Mouse (Mus musculus): Measurements from ENCODE around the gene Spire2.
"Not testable (repeated sequence)": the region's sequence is repeated elsewhere in the genome, so short reads cannot be mapped to it uniquely, and the experiment has no call there.

The Spire2 gene

DNA sequence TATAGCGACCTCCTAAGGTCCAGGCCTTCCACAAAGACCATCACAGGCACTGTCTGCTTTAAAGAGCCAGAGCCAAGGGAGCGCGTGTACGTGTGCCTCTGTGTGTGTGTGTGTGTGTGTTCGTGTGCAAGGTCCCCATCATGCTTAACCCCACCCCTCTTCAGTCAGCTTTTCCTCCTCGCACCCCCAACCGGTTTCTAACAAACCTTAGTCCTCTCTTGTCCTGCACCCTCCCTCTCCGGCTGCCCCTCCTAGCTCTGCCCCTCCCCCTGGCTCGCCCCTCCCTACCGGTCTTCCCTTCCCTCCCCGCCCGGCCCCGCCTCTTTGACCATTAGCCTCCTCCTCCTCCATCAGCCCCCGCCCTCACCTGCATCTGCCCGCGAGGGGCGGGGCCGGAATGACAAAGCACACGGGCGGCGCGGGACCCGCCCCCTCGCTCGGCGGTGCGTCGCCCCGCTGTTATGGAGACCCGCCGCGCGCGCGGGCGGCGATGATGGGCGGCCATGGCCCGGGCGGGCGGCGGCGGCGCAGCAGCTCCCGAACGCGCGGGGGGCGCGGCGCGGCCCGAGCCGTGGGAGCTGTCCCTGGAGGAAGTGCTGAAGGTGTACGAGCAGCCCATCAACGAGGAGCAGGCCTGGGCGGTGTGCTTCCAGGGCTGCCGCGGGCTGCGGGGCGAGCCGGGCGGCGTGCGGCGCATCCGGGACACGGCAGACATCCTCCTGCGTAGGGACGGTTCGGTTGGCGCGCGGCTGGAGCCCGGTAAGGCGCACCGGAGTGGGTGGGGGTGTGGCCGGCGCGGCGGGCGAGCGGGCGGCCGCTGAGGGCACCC is at the start of gene Spire2:
Gene Spire2 (plus strand): TSS at position 452 of the 829 bp plus-strand sequence.
- DNase-seq (ENCODE audit: inconsistent ontology term), result peak; percentile 92

DNA sequence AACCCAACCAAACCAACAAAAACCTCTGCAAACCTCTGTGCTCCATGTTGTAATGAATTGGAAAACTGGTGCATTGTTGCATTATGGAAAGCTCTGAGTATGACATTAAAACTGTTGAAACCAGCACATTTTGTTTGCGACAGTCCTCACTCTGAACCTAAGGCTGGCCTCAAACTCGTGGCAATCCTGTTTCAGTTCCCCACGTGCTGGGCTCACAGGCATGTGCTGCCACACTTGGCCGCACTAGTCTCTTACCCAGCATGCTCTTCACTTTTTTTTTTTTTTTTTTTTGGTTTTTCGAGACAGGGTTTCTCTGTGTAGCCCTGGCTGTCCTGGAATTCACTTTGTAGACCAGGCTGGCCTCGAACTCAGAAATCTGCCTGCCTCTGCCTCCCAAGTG is 49.5 kb upstream of the Spire2 start:
- DNase-seq (ENCODE audit: inconsistent ontology term), result not testable (repeated sequence)

DNA sequence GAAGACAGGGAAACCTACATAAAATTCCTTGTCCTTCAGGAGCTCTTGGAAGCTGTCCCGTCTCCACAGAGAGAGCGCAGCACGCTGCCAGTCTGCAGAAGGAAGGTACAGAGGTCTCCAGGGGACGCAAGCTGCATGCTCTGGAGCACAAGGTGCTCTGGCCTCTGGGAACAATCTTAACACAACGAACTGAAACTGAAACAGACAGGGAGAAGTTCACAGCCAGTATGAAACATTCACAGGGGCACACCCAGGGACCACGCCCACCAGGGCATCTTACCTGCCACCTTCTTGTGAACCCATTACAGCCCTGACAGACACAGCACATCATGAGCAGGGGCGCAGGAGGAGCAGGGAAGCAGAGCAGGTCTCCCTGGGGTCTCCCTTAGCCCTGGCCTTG is 48.5 kb upstream of the Spire2 start:
- no peak for DNase-seq (ENCODE audit: inconsistent ontology term)

DNA sequence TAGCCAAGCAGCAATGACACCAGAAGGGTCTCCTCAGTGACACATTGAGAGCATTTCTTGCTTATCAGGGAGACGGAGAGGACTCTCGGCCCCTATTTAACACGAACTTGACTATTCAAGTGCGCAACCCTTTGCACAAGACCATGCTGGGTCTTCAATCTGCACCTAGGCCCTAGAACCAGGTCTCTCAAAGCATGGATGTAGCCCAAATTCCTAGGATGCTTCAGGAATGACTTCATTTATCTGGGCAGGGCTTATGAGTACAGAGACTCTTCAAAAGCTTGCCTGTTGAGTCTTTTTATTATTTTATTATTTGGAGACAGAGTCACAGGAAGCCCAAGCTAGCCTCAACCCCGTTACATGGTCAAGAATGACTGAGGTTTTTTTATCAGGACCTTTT is 48.0 kb upstream of the Spire2 start:
- DNase-seq (ENCODE audit: inconsistent ontology term), result peak; percentile 67

DNA sequence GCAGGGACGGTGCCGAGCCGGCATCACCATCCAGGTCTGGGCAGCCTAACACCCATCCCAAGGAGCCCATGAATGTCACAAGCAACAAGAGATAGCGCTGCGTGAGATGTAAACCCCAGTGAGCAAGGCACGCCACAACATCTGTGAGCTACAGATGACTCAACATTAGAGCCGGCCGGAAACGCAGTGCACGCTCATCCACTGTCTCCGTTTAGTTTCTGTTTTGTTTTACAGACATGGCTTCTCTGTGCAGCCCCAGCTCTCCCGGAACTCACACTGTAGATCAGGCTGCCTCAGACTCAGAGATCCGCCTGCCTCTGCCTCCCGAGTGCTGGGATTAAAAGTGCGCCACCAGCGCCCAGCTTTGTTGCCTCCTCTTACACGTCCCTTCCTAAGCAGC is 45.2 kb upstream of the Spire2 start:
- DNase-seq (ENCODE audit: inconsistent ontology term), result no peak

DNA sequence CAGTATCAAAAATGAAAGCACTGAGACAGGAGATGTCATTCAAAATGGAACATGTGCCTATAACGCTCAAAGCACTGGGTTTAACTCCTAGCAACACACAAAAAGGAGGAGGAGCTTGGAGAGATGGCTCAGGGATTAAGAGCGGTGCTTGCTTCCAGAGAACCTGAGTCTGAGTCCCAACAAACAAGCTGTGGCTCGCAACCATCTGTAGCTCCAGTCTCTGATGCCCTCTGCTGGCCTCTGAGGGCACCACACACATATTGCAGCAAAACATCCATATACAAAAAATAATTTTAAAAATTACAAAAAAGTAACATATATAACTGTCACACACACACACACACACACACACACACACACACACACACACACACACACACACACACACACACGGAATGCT is 42.3 kb upstream of the Spire2 start:
- no peak for DNase-seq (ENCODE audit: inconsistent ontology term)

DNA sequence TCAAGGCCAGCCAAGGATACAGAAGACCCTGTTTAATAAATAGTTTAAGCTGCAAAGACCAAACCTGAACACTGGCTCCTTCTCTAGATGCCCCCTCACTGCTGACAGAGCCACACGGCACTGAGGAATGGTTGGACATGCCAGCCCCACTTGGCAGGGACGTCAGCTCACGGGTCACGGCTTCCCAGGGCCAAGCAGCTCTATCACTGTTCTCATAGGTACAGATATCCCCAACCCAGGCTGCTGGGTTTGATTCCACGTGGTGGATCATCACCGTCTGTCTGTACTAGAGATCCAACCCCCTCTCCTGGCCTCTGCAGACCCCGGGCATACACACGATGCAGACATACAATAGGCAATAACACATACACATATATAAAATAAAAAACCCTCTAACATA is 41.8 kb upstream of the Spire2 start:
- DNase-seq (ENCODE audit: inconsistent ontology term), result no peak

DNA sequence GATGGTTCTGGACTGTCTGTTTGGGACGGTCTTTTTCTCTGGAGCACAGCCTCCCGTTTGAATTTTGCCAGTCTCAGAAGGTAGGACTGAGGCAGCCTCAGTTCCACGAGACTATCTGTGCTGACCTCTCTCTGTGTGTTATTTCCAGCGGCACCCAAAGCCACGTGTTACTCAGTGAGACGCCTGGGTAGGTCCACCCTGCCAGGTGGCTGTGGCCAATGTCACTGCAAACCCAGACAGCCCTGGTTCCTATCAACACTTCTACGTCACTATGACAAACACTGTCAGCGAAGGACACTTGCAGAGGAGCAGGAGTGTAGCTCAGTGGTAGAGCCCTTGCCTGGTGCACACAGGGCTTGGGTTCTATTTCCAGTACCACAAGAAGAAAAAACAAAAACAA is 40.8 kb upstream of the Spire2 start:
- DNase-seq (ENCODE audit: inconsistent ontology term), result no peak

DNA sequence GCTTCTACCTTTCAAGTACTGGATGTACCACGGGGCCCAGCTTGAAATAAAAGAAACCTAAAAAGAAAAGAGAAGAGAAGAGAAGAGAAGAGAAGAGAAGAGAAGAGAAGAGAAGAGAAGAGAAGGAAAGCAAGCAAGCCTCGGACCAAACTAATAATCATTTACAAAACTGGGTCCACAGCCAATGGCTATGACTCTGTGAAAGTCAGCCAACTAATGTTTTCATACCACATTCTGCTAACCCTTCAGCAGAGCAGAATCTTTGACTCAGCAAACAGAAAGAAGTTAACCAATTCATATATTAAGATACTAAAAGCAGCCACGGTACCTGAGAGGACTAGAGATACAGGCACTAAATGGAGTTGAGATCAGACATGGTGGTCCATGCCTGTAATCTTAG is 40.2 kb upstream of the Spire2 start:
- DNase-seq (ENCODE audit: inconsistent ontology term), result no peak

DNA sequence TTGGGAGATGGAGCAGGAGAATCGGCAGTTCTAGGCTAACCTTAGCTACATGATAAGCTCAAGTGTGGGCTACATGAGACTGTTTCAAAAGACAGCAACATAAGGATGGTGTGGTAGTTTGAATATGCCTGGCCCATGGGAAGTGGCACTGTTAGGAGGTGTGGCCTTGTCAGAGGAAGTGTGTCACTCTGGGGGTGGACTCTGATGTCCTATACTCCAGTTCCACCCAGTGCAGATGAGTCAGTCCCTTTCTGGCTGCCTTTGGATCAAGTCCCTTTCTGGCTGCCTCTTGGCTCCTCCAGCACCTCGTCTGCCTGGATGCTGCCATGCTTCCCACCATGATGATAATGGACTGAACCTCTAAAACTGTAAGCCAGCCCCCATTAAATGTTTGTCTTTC is 39.7 kb upstream of the Spire2 start:
- DNase-seq (ENCODE audit: inconsistent ontology term), result no peak

DNA sequence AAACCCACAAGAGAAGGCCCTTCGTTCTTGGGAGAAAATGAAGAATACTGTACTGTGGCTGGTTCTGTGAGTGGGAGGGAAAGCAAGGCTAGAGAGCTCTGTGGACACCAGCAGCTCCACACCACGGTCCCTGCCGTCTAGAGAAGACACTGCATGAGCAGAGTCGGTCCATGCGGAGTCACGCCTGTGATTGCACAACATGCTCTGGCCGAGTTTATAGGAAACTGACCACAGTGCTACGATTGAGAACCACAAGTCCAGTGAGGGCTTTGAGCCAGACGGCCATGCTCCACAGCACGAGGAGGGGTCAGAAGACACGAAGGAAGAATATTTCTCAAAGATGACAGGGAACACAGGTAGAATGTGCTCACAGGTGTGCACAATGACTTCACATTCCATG is 34.2 kb upstream of the Spire2 start:
- DNase-seq (ENCODE audit: inconsistent ontology term), result no peak

DNA sequence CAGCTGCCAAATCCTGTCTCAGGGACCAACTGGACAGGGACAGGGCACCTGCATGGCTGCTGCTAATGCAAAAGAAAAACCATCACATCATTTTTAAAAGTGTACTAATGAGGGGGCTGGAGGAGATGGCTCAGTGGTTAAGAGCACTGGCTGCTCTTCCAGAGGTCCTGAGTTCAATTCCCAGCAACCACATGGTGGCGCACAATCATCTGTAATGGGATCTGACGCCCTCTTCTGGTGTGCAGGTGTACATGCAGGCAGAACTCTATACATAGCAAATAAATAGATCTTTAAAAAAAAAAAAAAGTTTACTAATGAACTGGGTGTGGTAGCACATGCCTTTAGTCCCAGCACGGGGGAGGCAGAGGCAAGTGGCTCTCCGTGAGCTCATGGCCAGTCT is 23.8 kb upstream of the Spire2 start:
- no peak for DNase-seq (ENCODE audit: inconsistent ontology term)

DNA sequence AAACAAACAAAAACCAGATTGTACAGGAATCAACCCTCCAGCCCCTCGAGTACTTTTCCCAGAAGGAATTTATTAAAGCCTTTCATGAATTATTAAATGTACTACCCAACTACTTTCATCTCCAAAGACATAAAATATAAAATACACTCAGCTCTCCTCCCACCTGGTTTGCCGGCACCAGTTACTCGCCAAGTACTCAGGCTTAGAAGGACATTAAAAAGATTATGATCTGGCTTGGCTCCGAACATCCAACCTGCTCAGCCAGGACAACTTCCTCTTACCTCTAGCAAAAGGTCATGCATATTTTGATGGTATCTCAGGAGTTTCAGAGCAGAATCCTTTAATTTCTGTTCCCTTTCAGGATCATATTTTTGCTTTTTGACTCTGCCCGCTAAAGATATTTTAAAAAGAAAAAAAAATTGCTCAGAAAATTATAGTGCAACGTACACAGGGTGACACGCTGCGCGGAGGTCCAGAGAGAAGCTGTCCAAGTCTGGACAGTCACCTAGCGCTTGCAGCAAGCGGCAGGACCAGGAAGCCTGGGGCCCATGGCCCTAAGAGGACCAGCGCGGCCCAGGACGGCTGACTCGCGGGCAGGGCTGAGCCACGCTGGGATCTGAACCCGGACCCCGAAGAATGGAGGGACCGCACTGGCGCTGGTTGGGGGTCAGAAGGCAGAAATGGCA is 14.6 kb upstream of the Spire2 start:
- DNase-seq (ENCODE audit: inconsistent ontology term), result no peak

DNA sequence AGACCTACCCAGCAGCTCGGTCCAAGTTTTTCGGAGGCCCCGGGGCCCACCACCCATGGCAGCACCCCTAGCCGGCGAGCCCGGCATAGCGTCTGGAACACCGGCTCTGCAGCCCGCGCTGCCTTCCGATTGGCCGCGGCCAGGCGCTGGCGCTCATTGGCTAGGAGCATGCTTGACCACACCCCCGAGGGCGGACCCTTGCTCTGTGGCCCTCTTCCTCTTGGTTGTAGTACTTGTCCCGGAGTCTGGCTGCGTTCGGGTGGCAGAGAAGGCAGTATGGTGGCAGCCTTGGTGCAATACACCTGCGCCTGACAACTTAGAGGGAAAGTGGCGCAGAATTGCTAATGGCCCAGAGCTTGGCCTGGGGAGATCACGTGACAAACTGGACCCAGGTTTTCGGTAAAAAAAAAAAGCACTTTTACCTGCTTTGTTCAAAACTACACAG is 14.0 kb upstream of the Spire2 start, which contains the start of gene Fanca:
Gene Fanca (minus strand): TSS at position 110 of the 445 bp plus-strand sequence.
- DNase-seq (ENCODE audit: inconsistent ontology term), result peak; percentile 97

DNA sequence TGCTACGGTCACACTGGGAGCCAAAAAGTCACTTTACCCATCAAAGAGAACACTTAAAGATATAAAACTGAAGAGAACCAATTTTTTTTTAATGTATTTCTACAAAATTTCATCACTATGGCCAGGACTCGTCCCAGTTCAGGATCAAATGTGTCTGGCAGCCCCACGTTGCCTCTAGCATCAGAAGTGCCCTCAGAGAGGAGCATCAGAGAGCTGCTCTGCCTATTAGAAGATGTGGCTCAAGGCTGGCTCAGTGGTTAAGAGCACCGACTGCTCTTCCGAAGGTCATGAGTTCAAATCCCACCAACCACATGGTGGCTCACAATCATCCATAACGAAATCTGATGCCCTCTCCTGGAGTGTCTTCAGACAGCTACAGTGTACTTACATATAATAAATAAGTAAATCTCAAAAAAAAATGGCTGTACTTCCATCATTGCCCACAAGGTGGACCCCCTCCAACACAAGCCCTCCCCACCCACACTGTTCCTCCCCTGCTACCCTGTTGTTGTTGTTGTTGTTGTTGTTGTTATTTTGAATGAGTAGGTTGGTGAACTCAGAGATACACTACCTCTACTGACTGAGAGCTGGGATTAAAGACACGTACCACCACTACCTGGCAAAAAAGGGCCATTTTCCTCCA is 12.9 kb upstream of the Spire2 start:
- DNase-seq (ENCODE audit: inconsistent ontology term), result peak; percentile 52

DNA sequence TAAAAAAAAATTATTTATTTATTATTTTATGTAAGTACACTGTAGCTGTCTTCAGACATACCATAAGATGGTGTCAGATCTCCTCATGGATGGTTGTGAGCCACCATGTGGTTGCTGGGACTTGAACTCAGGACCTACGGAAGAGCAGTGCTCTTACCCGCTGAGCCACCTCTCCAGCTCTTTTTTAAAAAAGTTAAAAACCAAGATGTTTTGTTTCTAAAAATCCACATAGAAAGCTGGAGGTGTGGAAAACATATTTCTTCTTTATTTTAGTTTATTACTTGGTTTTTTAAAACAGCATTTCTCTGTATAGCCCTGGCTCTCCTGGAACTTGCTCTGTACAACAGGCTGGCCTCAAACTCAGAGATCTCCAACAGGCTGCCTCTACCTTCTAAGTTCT is 4.0 kb upstream of the Spire2 start:
- no peak for DNase-seq (ENCODE audit: inconsistent ontology term)

DNA sequence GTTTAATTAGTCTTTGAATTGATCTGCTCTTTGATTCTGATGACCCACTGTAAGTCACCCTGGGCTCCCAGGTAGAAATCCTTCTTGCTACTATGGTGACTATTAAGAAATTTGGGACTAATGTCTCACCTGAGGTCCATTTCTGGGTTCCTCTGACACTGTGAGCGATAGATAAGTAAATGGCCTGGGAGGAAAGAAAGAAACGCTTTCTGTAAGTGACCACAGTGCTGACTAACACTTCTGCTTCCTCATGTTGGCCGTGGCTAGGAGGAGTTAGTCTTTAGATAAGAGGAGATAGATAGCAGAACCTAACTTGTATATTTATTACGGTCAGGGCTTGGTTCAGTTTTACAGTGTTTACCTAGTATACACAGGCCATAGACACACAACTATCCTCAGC is 3.2 kb upstream of the Spire2 start:
- no peak for DNase-seq (ENCODE audit: inconsistent ontology term)

DNA sequence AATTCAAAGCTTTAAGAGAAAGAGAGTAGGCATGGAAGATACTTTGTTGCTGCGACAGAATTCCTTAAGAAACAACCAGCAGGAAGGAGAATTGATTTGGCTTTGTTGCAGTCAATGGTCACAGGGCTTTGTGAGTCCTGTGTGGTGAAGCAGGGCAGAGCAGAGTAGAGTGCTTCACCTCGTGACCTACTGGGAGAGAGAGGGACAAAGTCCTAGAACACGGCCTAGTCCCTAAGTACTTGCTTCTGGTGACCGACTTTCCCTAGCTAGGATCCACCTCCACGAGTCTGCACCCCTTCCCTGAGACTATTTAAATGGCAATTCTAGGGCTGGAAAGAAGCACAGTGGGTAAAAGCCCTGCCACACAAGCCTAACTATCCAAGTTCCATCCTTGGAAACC is 2.6 kb upstream of the Spire2 start:
- DNase-seq (ENCODE audit: inconsistent ontology term), result no peak

DNA sequence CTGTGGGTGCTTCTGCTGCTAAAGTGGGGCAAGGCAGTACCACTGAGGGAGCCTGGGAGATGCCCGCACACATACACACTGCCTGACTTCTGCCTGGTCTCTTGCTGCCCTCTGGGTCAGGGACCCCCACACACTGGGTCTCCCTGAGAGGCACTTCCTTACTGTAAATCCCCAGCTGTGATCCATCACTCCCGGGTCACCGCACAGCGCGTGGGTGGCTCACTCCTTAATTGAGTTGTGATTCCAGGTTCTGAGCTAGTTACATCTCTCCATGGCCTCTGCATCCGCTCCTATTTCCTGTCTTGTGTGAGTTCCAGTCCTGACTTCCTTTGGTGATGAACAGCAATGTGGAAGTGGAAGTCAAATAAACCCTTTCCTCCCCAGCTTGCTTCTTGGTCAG is 1.8 kb upstream of the Spire2 start:
- peak; percentile 60 for DNase-seq (ENCODE audit: inconsistent ontology term)

DNA sequence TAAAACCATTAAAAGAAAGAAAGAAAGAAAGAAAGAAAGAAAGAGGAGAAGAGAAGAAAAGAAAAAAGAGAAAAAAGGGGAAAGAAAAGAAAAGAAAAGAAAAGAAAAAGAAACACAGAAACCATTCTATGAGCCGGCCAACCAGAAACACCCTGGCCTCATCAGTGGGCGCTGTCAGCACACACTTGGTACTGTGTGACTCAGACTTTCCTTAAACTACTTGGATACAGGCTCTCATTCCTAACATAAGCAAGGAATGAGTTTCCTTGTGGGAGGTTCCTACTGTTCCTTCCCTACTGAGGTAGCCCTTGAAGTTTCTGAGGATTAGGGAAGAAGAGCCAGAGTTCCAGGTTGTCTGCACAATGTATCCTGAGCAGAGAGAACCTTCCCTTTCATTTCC is 1.2 kb upstream of the Spire2 start:
- DNase-seq (ENCODE audit: inconsistent ontology term), result peak; percentile 52

DNA sequence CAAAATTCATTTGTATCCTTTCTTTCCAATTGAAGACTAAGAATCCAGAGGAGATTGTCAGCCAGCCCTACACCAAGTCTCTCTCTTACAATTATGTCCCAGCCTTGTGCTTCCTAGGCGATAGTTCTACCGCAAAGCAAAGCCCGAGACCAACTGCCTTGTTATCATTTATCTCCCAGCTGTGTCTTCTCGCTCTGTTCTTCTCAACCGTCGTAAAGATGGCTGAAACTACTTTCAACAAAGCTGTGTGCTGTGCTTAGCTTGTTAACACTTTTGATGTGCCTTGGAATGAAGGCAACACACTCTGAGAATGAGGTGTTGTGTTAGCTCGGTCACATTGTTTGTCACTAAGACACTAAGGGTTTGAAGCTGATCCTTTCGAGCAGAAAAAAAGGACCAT is 703 bp upstream of the Spire2 start:
- DNase-seq (ENCODE audit: inconsistent ontology term), result no peak

DNA sequence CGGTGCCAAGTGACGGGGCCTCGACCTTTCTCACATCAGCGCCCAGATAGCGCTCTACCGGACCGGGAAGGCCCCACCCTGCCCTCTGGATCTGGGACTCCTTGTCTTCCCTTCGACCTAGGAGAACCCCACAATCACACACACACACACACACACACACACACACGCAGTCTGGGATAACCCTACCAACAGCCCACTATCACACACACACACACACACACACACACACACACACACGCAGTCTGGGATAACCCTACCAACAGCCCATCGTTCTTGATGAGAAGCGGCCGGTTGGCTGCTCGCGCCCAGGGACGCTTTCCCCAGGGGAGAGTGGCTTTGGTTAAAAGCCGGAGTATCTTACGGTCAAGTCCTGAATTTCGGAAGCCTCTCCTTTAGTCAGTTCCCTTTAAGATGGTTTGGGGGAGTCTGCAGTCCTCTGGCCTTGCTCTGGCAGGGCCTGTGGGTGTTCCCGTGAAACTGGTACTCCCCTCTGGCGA is 626 bp downstream of the Spire2 start:
- peak; percentile 28 for DNase-seq (ENCODE audit: inconsistent ontology term)

DNA sequence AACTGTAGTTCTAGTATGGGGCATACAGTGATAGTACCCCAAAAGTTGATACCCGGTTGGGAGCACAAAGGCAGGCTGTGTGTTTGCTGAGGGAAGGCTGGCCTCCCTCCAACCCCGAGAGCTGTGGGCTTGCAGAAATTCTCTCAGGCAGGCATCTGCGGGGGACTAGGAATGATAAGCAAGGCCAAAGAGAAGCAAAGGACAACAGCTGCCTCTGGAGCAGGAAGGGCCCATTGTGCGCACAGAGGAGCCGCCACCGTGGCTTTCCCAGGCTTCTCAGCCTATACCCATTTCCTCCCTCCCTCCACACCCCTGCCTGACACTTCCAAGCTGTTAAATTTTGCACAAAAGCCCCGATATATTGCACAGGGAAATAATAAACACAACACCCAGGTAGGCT is 1.4 kb downstream of the Spire2 start:
- peak; percentile 69 for DNase-seq (ENCODE audit: inconsistent ontology term)
